Mouse (Mus musculus): ENCODE measurements around the gene Sipa1l1. TPM values are rescaled to one million over a fixed set of nuclear protein-coding genes. Genes with fewer than 3 reads are reported as not detected.

Gene Sipa1l1
- 68.3 TPM for polyA plus RNA-seq (2017; shearing (Covaris generic))

DNA sequence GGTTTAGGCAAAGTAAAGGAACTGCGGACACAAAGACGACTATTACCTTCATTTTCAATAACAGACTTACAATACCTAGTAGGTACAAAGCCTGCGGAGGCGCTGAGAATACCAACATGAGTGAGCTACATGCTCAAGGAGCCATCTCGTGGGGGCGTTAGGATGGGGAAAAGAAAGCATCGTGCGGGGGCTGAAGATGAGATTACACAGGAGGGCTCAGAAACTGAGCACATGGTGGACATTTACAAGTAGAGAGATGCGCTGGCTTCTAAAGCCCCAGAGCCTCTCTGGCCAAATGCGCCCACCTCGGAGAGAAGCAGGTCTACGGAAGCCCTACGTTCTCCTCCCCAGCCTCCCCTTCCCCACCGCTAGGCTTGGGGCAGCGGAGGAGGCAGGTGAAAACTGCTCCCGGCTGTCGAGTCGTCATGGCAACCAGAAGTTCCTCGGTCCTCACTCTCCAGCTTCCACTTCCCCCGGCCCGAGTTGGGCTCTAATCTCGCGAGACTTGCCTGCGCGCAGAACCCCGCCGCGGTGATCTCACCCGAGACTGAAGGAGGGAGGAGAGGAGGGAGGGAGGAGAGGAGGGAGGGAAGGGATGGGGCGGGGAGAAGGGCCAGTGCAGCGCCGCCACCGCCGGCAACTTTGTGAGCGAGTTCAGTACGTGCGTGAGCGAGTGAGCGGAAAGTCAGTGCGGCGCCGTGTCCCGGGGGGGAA, at the start of gene Sipa1l1:
Gene Sipa1l1 (plus strand): TSS at position 501 of the 714 bp plus-strand sequence.

Measured in CD4-positive, CD25-positive, alpha-beta regulatory T cell, adult 9 weeks (primary cell).